Mouse (Mus musculus) erythroblast, embryonic 14.5 days (primary cell): ENCODE data around the gene Serp2.

Experiments
- GATA1 ChIP-seq: IDR thresholded peaks from 2 replicates; pipeline ENCODE4 v1.6.1; 2012; ENCODE audit warnings: low read length, inconsistent platforms, mixed read lengths
- TAL1 ChIP-seq: IDR thresholded peaks from 3 replicates; pipeline ENCODE4 v1.6.1; 2012; ENCODE audit warnings: low read length, inconsistent platforms, mixed read lengths

DNA sequence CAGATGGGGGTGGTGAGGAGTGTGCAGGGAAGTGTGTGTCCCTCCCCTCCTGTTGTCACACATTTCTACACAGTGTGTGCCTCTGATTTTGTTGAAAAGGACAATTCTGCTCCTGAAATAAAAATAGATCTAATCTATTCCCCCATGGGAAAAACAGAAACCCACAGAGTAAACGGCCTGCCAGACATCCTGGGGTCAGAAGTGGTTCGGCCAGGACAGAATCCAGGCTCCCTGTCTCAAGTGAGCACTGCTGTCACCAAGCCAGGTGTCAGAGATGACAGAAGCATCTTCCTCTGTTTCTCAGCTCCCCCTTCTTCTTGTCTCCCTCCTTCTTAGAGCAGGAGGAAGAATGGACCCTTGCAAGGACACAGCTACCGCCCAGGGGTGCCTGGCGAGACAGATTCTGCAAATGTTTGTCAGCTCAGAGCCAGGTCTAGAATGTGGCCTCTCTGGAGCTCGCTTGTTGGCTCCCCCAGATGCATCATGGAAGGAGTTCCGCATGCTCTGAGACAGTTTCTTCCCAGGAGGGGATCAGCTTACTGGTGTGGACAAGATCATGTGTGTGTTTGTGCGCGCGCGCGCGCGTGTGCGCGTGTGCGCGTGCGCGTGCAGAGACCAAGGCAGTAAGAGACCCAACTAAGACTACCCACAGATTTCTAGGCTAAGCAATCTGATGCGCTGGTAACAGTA, 29.5 kb downstream of the Serp2 start:
- TF ChIP-seq TAL1 (no peak), GATA1 (no peak)
